Mouse (Mus musculus): ENCODE results near the gene Lrmda. TPM values are rescaled to one million over a fixed set of nuclear protein-coding genes. Genes with fewer than 3 reads are reported as not detected.

Lrmda gene
- 0.52 TPM in 1 of 2 replicates, not detected in the other for polyA plus RNA-seq (2015; fragmentation: Nextera tagmentation; extraction: Ambion mirVana)

GRCm38 (mm10) chr14:22019252-22019948 is at the start of gene Lrmda:
Lrmda (plus strand) TSS chr14:22019712.

DNA sequence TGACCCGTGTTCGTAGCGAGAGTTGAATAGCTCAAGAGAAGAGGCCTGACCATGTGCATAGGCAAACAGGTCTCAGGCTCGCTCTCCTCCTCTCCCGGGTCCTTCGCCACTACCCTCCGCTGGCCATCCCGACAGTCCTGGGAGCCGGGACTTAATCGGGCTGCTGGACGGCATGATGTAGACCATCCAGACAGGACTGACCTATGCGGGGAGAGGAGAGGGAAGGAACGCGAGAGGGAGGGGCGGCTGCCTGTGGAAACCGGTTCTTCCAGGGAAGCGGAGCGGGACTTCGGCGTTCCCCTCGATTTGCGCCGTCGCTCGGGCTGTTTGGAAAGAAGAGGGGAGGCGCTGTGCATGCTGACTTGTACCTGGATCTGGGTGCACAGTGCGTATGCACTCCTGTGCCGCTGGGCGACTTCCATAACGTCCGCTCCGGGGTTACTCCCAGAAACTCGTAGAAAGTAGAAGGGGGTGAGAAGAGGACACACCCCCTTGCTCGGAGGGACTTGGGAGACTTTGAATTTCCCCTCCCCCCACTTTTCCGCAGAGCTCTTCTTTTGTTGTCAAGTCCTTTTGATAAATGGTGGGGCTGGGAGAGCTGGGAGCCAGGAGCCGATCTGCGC is 30.1 kb upstream of the Lrmda start, which contains the start of gene Zfp503:
Zfp503 (minus strand) TSS at position 311 of the 623 bp plus-strand sequence.

Small RNA genes lying within 50 kb of the gene (microRNA-seq; reads per million reads assigned to microRNA genes)
- gene Gm27532, result not detected

Other genes starting within 250 kb of the Lrmda start
- 303 and 328 TPM in 2 replicates for gene Vdac2, start 194.5 kb upstream of the Lrmda start, polyA plus RNA-seq (2015; fragmentation: Nextera tagmentation; extraction: Ambion mirVana)
- 67.5 and 70.0 TPM in 2 replicates for gene Comtd1, start 170.7 kb upstream of the Lrmda start, polyA plus RNA-seq (2015; fragmentation: Nextera tagmentation; extraction: Ambion mirVana)
- gene Zfp503, start 30.1 kb upstream of the Lrmda start, polyA plus RNA-seq (2015; fragmentation: Nextera tagmentation; extraction: Ambion mirVana), result 9.6 TPM in 2 replicates